Mouse (Mus musculus): ENCODE results near the gene Ccnc. TPM values are rescaled to one million over a fixed set of nuclear protein-coding genes. Genes with fewer than 3 reads are reported as not detected.

The Ccnc gene
- polyA plus RNA-seq, 1 experiment = 21.3 TPM

- DNase-seq (ENCODE audit: low spot score) = no peak
Observed at GRCm38 (mm10) chr4:21801620-21802019, 74.1 kb downstream of the Ccnc start.

DNA sequence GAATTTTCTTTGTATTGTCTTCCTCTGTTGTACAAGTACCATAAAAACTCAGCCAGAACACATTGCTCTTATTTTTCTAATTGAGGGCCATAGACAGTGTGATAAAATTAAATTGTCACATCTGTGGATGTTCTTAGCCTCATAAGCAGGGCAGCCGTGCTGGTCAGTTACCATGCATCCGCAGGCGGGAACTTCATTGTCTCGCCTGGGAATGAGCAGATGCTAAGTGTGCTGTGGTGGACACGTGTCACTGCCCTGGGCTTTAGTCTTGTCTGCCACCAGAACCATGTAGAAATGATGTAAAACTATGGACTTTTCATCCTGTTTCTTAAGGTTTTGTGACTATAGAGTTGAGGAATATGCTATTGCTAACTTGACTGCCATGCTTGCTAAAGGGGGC is 79.7 kb downstream of the Ccnc start:
- DNase-seq (ENCODE audit: low spot score) = no peak

Other genes starting within 250 kb of the Ccnc start
- gene Prdm13, start 41.7 kb upstream of the Ccnc start, polyA plus RNA-seq (2012; rRNA removed) = not detected in 2 replicates
- 11.0 and 11.5 TPM in 2 replicates for gene Usp45, start 39.5 kb downstream of the Ccnc start, polyA plus RNA-seq (2012; rRNA removed)
- 19.3 and 22.2 TPM in 2 replicates for gene Tstd3, start 39.5 kb downstream of the Ccnc start, polyA plus RNA-seq (2012; rRNA removed)
- gene Pnisr, start 119.9 kb downstream of the Ccnc start, polyA plus RNA-seq (2012; rRNA removed) = 155 and 166 TPM in 2 replicates
- 8.1 and 8.7 TPM in 2 replicates for gene Coq3, start 152.0 kb downstream of the Ccnc start, polyA plus RNA-seq (2012; rRNA removed)
- gene Faxc, start 203.6 kb downstream of the Ccnc start, polyA plus RNA-seq (2012; rRNA removed) = 13.2 and 19.7 TPM in 2 replicates

Data from urinary bladder, adult 2 months (tissue).